Mouse (Mus musculus): Measurements from ENCODE around the gene Fam205c.

DNA sequence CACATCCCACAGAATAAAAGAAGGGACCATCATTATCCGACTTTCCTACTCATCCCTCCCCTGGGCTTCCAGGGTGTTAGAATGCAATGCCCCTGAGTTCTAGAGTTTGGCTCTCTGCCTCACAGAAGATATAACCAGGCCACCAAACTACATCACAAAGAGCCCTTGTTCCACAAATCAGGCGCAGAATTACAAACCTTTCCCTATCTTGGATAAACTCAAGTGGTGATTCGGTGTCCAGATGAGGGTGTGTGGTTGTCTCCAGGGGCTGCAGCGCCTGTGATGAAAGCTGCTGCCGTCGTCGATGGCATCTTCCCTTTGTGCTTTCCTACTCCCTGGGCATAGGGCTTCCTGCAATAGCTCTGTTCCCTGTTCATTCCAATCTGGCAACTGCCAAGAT is at the start of gene Fam205c:
- TF ChIP-seq CTCF (IDR thresholded peaks at IDR 0.05; ENCODE audit: low read depth) (no peak), EP300 (IDR thresholded peaks at IDR 0.05; ENCODE audit: low read depth) (no peak)

Data from heart, postnatal 0 days (tissue).